Mouse (Mus musculus) right cerebral cortex, postnatal 10 days (tissue): ENCODE results near the gene Lypd3.

Experiments
- DNase-seq, 2 experiments: peaks; one replicate each; pipeline ENCODE4 v3.0.0; 2021; ENCODE audit warnings: low spot score in 2 of 2

Lypd3 gene

DNA sequence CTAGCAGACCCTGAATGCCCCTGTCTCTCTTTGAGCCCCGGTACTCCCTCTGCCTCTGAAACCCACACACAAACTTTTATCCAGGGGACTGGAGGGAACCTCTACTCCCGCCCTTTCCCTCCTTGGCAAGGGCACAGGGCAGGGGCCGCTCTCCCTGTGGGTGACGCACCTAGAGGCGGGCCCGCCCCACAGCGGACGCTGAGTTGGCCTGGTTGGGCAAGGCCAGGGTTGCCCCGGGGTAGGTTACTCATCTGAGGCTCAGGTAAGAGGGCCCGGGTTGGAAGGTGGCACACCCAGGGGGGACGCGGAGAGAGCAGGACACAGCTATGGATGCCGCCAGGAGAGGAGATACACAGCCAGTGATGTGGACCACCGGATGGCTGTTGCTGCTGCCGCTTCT is at the start of gene Lypd3:
Gene Lypd3, plus strand, starts transcription at position 287 of the 400 bp plus-strand sequence.
- DNase-seq = no peak

DNA sequence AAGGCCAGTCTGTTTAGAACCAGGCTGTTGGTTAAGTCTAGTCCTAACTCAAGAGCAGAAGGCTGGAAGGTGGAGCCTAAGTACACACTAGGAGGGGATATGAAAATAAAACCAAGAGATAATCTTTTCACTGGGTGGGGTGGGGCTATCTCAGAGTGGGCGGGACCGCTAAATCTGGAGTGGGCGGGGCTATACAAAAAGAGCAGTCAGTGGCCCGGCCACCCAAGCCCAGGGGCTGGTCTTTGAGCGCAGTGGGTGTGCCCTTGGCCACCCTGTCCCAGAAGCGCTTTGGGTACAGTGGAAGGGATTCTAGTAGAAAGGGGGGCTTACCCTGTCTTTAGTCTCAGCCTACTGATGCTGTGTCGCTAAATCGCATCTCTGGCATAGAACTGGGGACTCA is 49.5 kb upstream of the Lypd3 start:
- DNase-seq = no peak

DNA sequence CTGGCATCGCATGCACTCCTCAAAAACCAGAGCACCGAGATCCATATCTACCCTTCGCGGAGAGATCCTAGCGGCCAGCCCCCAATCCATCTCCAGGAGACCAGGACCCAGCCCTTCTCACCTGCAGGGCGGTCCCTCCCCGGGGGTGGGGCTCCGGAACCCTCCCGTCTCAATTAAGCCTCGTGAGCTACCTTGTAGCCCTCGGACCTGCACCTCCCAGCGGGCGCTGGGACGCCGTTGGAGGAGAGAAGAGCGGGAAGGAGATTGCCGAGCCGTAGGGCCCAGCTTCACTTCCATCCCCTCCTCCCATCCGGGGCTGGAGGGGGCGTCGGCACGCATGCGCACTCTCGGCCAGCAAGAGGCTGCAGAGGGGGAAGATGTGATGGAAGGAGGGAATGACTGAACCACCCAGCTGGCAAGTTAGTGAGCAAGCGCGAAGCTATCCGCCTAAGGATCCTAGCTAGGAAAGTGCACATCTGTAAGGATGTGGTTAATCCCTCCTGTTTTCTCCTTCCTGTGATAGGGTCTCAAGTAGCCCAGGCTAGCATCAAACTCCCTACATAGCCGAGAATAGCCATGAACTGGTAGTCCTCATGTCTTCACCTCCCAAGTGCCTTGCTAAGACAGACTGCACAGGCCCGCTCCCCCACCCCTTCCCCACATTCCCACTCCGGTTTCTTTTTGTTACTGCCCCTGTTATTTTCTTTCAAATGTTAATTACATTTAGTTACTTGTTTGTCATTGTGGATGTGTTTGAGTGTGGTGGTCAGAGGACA is 48.8 kb upstream of the Lypd3 start, which contains the start of the genes Ethe1 and Zfp575:
Gene Ethe1, plus strand, starts transcription at position 214 of the 776 bp plus-strand sequence.
Gene Zfp575, minus strand, starts transcription at position 312 of the 776 bp plus-strand sequence.
- DNase-seq = peak; percentile 91 to 93

DNA sequence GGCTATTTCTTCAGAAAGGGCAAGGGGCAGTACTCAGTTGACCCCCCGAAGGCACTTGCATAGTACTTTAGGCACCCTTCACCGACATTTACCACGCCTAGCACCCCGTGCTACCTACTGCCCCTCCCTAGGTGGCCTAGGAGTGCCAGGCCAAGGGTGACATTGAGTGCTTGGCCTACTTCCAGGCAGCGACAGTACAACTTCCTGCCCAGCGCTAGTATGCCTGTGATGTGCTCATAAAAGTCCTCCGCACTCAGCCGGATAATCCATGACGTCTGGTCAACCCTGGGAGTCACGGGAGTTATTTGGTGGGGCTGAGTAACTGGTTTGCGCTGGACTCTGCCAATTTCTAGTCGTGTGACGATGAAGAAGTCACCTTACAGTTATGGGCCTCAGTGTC is 48.0 kb upstream of the Lypd3 start:
- no peak for DNase-seq

DNA sequence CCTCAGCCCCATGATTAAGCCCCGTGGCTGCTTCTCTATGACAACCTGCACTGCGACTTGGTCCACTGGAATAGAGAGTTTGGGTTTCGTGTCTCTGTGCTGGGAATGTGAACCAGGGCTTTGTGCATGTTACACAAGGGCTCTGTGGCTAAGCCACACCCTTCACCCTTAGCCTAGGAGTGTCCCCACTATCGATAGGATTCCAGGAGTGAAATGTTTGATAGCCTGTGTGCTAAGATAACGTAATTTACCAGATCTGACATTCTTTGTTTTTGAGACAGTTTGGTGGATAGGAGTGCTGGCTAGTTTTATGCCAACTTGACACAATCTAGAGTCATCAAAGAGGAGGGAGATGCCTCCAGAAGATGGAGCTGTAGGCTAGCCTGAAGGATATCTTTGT is 44.6 kb upstream of the Lypd3 start:
- DNase-seq = no peak

DNA sequence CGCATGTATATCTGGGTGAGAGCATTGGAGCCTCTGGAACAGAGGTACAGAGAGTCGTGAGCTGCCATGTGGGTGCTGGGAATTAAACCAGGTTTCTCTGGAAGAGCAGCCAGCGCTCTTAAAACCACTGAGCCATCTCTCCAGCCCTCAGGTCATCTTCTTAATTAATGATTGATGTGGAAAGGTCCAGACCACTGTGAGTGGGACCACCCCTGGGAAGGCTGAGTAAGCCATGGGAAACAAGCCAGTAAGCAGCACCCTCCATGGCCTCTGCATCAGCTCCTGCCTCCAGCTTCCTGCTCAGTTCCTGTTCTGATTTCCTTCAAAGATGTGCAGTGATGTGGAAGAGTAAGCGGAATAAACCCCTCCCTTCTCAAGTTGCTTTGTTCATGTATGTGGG is 44.2 kb upstream of the Lypd3 start:
- DNase-seq = no peak

DNA sequence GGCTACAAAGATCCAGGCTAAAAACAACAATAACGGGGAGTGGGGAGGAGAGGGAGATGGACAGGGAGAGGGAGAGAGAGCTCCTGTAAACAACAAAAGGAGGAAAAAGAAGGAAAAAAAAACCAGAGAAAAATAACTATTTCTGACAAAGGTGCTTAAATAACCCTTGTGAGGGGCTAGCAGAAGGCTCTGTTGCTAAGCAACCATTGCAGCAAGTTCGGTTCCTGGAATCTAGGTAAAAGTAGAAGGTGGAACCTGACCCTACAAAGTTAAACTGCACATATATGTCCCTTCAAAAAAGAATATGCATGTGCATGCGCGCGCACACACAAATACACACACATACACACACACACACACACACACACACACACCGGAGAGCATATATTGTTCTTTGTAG is 43.6 kb upstream of the Lypd3 start:
- no peak for DNase-seq

DNA sequence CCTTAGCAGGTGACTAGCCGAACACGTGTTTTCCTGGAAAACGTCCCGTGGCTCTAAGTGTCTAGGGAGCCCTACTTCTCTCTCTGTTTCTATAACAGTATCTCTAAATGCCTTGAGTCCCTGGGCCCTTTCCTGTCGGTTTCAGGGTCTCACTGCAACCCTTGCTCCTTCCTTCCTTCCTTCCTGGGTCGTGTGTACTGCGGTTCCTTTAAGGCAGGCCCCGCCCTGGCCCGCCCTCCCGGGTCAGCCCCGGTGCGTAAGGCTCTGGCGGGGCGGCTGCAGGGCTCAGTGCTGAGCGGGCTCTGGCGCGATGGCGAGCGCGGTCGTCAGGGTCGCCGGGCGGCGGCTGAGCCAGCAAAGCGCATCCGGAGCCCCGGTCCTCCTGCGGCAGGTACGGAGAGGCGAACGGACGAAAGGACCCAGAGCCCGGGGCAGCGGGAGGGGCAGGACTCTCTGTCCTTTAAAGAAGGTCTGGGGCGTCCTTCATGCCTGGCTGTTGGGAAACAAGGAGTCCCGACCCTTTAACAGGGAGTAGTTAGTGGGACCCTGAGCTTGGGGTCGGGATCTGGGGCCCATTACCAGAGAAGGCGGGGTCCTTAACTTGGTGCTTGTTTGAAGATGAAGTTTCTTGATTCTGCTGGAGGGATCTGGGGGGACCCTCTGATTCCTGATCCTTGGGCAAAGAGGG is 42.6 kb upstream of the Lypd3 start:
- DNase-seq = peak; percentile 63 to 70

DNA sequence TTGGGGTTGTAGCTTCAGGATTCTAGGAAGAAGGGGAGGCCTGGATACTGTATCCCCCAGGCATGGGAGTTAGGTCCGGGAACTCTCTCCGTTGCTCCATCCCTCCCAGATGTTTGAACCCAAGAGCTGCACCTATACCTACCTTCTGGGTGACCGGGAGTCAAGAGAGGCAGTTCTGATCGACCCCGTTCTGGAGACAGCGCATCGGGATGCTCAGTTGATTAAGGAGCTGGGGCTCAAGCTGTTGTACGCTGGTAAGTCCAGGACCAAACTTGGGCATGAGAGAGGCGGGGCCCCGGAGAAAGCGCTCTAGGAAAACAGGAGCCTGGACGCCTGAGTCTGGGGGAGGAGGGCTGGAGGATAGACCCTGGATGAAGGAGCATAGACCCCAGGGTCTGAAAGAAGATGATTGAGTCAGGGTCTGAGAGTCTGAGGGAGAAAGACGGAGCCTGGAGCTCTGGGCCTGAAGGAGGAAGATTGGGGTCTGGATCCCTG is 42.0 kb upstream of the Lypd3 start:
- DNase-seq = no peak

DNA sequence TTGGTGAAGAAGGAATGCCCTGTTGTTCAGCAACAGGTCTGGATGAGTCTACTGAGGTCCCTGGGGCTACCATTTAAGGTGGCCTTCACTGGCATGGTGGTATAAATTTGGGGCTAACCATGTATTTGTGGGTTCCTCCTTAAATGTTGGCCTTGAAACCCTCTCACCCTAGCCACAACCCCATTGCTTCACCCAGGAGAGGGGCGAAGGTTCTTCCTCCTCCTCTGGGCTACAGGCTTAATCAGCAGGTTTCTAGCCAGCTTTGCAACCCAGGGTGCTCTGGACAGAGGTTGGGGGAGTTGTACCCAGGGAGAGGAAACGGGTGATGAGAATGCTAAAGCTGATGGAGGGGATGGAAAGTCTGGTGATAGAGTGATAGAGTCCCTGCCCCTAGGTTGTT is 40.9 kb upstream of the Lypd3 start:
- no peak for DNase-seq

DNA sequence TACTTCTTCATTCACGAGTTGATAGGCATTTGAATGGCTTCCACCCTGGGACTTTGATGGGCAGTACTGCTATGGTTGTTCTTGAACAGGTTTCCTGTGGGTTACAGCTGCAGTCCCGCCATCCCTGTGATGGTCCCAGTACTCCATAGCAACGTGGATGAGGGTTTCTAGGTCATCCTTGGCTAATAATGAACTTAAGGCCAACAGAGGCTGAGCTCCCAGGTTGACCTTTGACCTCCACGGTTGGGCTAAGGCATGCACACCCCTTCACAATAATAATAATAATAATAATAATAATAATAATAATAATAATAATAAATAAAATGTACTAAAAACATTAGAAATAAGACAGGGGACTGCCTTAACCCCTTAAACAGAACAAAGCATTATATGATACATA is 38.2 kb upstream of the Lypd3 start:
- no peak for DNase-seq

DNA sequence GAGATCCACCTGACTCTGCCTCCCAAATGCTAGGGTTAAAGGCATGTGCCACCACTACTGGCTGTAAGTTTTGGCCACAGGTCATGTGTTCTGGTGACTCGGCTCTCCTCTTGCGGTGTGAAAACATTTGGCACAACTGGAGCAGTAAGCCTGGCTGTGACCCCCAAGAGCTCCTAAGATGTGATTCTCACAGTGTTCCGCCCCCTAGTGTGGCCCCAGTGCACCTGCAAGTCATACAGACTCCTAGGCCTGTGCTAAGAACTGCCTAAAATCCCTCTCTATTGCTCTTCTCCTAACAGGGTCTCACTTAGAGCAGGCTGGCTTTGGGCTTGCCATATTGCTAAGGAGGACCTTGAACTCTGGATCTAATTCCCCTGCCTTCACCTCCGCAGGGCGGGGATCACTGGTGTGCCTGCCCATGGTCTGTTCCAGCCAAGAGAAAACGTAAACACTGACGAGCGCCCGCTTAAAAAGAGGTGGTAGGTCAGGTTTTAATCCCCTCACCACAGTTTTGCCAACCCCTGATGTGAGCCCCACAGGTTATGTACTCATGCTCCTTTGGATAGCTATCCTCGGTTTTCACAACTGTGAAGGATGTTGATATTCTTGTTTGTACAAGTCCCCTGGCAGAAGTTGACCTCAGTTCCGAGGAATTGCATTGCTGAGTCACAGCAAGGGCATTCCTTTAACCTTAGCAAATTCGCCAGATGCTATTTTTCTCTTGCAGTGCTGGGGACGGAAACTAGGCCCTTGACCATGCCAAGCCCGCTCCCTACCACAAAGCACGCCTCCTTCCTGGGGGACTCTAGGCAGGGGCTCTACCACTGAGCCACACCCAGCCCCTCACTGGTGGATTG is 36.9 kb upstream of the Lypd3 start:
- no peak for DNase-seq

DNA sequence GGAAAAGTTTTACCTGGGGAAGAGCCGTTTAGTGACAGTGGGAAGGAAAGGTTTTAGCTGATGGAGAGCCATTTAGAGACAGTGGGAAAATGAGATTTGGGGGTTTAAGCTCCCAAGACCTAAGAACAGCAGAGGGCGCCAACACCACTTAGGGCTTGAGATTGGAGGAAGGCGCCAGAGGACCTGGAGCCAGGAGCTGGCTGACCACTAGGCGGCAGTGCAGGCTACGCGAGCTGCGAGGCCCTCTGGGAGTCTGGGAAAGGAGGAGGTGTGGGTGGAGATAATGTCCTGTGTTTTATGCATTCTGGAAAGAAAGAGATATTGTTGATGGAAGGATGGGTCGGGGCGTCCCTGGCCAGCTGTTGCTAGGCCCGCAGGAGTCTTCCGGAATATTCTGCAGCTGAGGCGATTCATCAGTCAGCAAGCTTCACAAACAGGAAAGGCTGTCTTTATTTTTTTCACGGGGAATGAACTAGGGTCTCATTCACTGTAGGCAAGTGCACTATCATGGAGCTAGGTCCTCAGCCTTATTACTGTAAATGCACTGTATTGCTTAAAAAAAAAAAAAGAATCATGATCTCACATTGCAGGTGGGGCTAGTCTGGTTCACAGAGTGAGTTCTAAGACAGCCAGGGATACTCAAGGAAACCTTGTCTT is 35.3 kb upstream of the Lypd3 start:
- peak; percentile 95 to 97 for DNase-seq

DNA sequence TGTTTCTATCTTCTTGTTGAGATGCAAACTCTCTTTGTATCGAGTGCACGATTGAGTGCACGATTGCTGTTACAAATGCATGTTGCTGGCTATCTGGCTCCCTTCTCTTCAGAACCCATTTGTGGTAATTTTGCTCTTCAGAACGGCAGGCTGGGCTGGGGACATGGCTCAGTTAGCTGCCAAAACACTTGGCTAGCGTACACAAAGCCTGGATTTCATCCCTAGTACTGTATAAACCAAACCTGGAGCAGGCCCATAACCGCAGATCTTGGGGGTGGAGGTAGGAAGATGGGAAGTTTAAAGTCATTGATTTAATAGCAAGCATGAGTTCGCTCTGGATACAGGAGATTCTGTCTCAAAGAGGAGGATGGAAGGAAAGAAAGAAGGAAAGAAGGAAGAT is 30.8 kb upstream of the Lypd3 start:
- DNase-seq = no peak

DNA sequence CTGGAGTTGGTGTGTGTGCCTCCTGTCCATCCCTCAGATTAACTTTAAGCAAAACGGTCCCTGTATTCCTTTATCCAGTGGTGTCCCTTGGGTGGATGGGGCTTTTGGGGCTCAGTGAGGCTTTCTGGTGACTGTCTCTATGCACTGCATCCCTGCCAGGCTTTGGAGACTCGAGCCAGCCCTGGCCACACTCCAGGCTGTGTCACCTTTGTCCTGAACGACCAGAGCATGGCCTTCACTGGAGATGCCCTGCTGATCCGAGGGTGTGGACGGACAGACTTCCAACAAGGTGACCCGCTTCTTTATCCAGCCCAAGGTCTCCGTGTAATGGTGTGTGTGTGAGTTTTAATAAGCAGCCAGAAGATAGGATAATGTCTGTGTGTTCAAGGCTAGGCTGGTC is 30.3 kb upstream of the Lypd3 start:
- DNase-seq = no peak

DNA sequence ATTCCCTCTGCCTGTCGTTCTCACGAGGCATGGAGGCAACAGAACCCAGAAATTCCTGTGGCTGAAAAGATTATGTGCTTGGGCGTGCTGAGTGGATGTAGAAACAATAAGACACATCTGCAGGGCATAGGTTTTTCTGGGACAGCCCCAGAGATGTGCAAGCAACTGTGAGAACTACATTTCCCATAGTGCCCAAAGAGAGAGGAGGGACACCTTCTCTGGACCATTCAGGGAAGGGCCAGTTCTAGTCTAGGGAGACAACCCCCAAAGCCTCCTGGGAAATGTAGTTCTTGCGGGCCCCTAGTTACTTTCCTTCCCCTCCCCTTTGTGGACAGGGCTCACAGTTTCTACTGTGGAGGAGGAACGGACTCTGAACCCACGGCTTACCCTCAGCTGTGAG is 28.3 kb upstream of the Lypd3 start:
- peak in 1 of 2 experiments; percentile 55 for DNase-seq

DNA sequence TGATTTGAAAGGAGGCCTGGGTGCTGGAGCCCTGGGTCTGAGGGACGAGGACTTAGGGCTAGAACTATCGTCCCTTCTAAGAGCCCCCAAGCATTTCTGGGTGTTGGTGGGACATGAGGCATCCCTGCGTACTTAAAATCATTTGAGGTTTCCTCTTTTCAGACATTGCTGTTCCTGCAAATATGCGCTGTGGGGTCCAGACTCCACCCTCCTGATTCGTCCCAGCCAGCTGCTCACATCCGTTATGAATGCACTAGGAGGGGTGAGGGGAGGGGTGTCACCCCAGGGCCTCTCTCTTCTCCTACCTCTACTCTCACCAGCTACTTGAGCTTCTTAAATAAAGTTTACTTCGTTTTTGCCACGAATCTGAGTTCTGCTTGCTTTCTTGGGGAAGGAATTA is 27.8 kb upstream of the Lypd3 start:
- no peak for DNase-seq

DNA sequence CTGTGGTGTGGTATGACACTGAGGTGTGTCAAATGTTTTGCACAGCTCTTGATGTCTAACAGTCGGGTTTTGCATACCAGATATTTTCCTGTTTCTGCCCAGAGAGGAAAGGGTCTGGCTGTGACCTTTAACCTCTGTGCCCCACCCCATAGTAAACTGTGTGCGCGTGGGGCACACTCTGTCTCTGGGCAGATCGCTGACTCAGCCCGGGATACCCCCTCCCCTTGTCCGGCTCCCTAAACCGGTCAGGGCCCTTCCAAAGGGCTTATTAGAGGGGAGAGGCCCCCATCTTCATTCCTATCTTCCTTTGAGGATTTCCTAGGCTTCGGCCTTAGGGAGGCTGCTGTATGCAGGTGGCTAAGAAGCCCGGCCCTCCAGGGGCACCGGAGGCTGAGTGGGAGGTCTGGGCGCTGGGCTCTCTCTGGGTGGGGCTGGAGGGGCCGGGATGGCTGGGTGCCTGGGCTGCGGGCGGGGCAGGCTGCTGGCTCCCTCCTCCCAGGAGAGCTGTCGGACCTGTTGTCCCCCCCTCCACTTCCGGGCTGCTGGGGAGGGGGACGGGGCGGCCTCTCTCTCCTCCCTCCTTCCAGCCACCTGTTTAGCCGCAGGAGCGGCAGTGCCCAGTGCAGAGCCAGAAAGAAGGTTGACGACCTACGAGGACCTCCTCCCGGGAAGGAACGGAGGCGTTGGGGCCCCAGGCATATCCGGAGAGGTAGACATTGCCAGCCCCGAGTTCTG is 26.0 kb upstream of the Lypd3 start, which contains the start of gene Phldb3:
Gene Phldb3, plus strand, starts transcription at position 620 of the 735 bp plus-strand sequence.
- DNase-seq = no peak

DNA sequence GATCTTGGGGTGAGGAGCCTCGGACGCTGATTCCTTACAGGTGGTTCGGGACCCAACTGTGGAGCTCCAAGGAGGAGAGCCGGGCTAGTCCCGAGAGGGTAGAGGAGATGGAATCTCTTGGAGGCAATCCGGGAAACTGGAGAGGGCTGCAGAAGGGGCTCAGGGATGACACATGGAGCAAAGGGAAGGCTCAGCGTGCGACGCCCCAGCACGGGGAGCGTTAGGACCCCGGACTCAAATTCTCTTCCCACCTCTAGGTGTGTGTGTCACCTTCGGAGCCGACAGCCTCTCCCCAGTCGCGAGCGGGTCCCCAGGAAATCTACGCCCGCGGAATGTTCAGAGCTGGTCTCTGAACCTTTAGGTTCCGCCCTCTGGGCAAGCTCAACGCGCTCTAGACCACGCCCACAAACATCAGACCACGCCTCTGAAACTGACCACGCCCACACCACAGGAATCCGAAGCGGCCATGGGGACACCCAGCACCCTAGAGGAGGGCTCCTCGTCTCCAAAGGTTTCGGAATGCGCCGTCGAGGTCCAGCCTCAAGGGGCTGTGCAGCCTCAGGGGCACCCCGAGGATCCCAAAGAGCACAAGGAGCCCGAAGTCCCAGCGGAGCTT is 25.4 kb upstream of the Lypd3 start:
- peak in 1 of 2 experiments; percentile 72 for DNase-seq

DNA sequence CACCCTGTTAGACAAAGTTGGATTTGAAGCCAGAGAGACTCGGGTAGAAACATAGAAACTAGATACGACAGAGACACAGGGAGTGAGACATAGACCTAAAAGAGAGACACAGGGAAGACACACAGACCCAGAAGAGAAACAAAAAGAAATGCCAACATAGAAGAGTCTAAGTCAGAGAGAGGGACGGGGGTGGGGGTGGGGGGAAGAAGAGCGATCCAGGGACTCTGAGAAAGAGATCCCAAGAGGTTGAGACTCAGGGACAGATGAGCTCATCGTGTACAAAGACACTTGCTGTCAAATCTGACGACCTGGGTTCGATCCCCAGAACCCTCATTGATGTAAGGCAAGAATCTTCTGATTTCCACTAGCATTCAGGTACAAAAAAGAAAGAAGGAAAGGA is 24.6 kb upstream of the Lypd3 start:
- no peak for DNase-seq
